Mouse (Mus musculus) MEL (cell line): ENCODE measurements around the gene Tmem202. TPM values are rescaled to one million over a fixed set of nuclear protein-coding genes. Genes with fewer than 3 reads are reported as not detected.

ENCODE experiments used
- DNase-seq: peaks from one replicate; pipeline ENCODE4 v3.0.0; 2011; ENCODE audit warnings: low read depth, low spot score
- H3K27ac ChIP-seq: 2 replicates; pipeline ENCODE4 v1.5.1; 2012; ENCODE audit warnings: low read depth, mild to moderate bottlenecking, control low read depth, low read length, moderate library complexity; ENCODE audit not compliant: control insufficient read depth
- H3K27me3 ChIP-seq, 2 experiments: fragments of 150-350 bp in 1 of 2; sonication (generic) in 1 of 2; 2 replicates each; pipeline ENCODE4 v1.6.1; 2012; ENCODE audit warnings: low read length in 2 of 2, mild to moderate bottlenecking in 2 of 2, improper control_type of control experiment in 1 of 2, moderate library complexity in 1 of 2; ENCODE audit not compliant: insufficient read depth in 2 of 2, control insufficient read depth in 1 of 2
- H3K36me3 ChIP-seq, 2 experiments: 2 replicates each; pipeline ENCODE4 v1.6.1; 2012 to 2014; ENCODE audit warnings: low read length in 2 of 2, improper control_type of control experiment in 1 of 2, inconsistent platforms in 1 of 2, mild to moderate bottlenecking in 1 of 2; ENCODE audit not compliant: insufficient read depth in 2 of 2, control insufficient read depth in 1 of 2
- H3K4me1 ChIP-seq, 2 experiments: fragments of 150-350 bp in 1 of 2; sonication (generic) in 1 of 2; 2 replicates each; pipeline ENCODE4 v1.6.1; 2012; ENCODE audit warnings: low read length in 2 of 2, improper control_type of control experiment in 1 of 2, mild to moderate bottlenecking in 1 of 2; ENCODE audit not compliant: insufficient read depth in 2 of 2, control insufficient read depth in 1 of 2
- H3K4me3 ChIP-seq, 2 experiments: fragments of 150-350 bp in 1 of 2; sonication (generic) in 1 of 2; 2 replicates each; pipeline ENCODE4 v1.5.1; 2012; ENCODE audit warnings: low read depth in 2 of 2, low read length in 2 of 2, mild to moderate bottlenecking in 2 of 2, moderate library complexity in 2 of 2, control low read depth in 1 of 2, improper control_type of control experiment in 1 of 2; ENCODE audit not compliant: control insufficient read depth in 1 of 2, insufficient read depth in 1 of 2
- H3K79me2 ChIP-seq: 2 replicates; pipeline ENCODE4 v1.6.1; 2012; ENCODE audit warnings: mild to moderate bottlenecking, low read length, moderate library complexity; ENCODE audit not compliant: control insufficient read depth, poor library complexity, insufficient read depth
- H3K9ac ChIP-seq: 2 replicates; pipeline ENCODE4 v1.6.1; 2012; ENCODE audit warnings: low read depth, mild to moderate bottlenecking, control low read depth, low read length, moderate library complexity; ENCODE audit not compliant: control insufficient read depth, poor library complexity, severe bottlenecking
- H3K9me3 ChIP-seq: fragments of 150-350 bp; sonication (generic); replicated peaks from 2 replicates; pipeline ENCODE4 v1.6.1; 2012; ENCODE audit warnings: mild to moderate bottlenecking, low read length, improper control_type of control experiment, moderate library complexity; ENCODE audit not compliant: insufficient read depth
- CHD2 ChIP-seq: IDR thresholded peaks from 2 replicates; pipeline ENCODE4 v1.6.1; 2011; ENCODE audit warnings: low read length, improper control_type of control experiment
- CTCF ChIP-seq, 3 experiments: IDR thresholded peaks in 2 of 3; conservative IDR thresholded peaks in 1 of 3; 2 replicates each; pipeline ENCODE4 v1.5.1; 2011 to 2012; ENCODE audit warnings: low read length in 3 of 3, low read depth in 2 of 3, mild to moderate bottlenecking in 2 of 3, improper control_type of control experiment in 1 of 3, inconsistent platforms in 1 of 3, mixed read lengths in 1 of 3, moderate library complexity in 1 of 3; ENCODE audit not compliant: control insufficient read depth in 1 of 3, insufficient read depth in 1 of 3, poor library complexity in 1 of 3, severe bottlenecking in 1 of 3
- E2F4 ChIP-seq: IDR thresholded peaks from 2 replicates; pipeline ENCODE4 v1.6.1; 2011; ENCODE audit warnings: low read depth, low read length, improper control_type of control experiment, borderline replicate concordance
- EP300 ChIP-seq, 2 experiments: IDR thresholded peaks; 2 replicates each; pipeline ENCODE4 v1.6.1; 2011; ENCODE audit warnings: improper control_type of control experiment in 2 of 2, low read length in 2 of 2, low read depth in 1 of 2, mild to moderate bottlenecking in 1 of 2
- ETS1 ChIP-seq: IDR thresholded peaks from 2 replicates; pipeline ENCODE4 v1.6.1; 2012; ENCODE audit warnings: low read depth, mild to moderate bottlenecking, inconsistent platforms, low read length, improper control_type of control experiment, moderate library complexity
- GATA1 ChIP-seq: IDR thresholded peaks from 2 replicates; pipeline ENCODE4 v1.6.1; 2011; ENCODE audit warnings: low read depth, low read length, improper control_type of control experiment
- MAX ChIP-seq: IDR thresholded peaks from 2 replicates; pipeline ENCODE4 v1.6.1; 2011; ENCODE audit warnings: low read length, improper control_type of control experiment
- MAZ ChIP-seq: IDR thresholded peaks from 2 replicates; pipeline ENCODE4 v1.6.1; 2012; ENCODE audit warnings: low read depth, mild to moderate bottlenecking, inconsistent platforms, low read length, improper control_type of control experiment
- POLR2A ChIP-seq, 2 experiments: IDR thresholded peaks; 2 replicates each; pipeline ENCODE4 v1.6.1; 2011 to 2012; ENCODE audit warnings: low read length in 2 of 2, mild to moderate bottlenecking in 2 of 2, control low read depth in 1 of 2, improper control_type of control experiment in 1 of 2, low read depth in 1 of 2, moderate library complexity in 1 of 2; ENCODE audit not compliant: control insufficient read depth in 1 of 2, insufficient read depth in 1 of 2, poor library complexity in 1 of 2
- RCOR1 ChIP-seq: IDR thresholded peaks from 2 replicates; pipeline ENCODE4 v1.6.1; 2012; ENCODE audit warnings: low read depth, mild to moderate bottlenecking, inconsistent platforms, low read length, improper control_type of control experiment
- SIN3A ChIP-seq: IDR thresholded peaks from 2 replicates; pipeline ENCODE4 v1.6.1; 2012; ENCODE audit warnings: low read length, improper control_type of control experiment, inconsistent platforms
- TCF12 ChIP-seq: IDR thresholded peaks from 2 replicates; pipeline ENCODE4 v1.6.1; 2014; ENCODE audit warnings: low read depth, mild to moderate bottlenecking, inconsistent platforms, low read length, improper control_type of control experiment, moderate library complexity
- USF2 ChIP-seq, 2 experiments: IDR thresholded peaks; 2 replicates each; pipeline ENCODE4 v1.6.1; 2011 to 2012; ENCODE audit warnings: improper control_type of control experiment in 2 of 2, low read length in 2 of 2, borderline replicate concordance in 1 of 2, inconsistent platforms in 1 of 2, low read depth in 1 of 2, mild to moderate bottlenecking in 1 of 2; ENCODE audit not compliant: insufficient read depth in 1 of 2
- ZKSCAN1 ChIP-seq: IDR thresholded peaks from 2 replicates; pipeline ENCODE4 v1.6.1; 2012; ENCODE audit warnings: low read depth, mild to moderate bottlenecking, inconsistent platforms, low read length, improper control_type of control experiment, moderate library complexity
- ZNF384 ChIP-seq: IDR thresholded peaks from 2 replicates; pipeline ENCODE4 v1.6.1; 2012; ENCODE audit warnings: low read depth, mild to moderate bottlenecking, inconsistent platforms, low read length, improper control_type of control experiment
- polyA plus RNA-seq, 2 experiments: library from polyadenylated mRNA; stranded (reverse) in 1 of 2; unstranded in 1 of 2; fragments of >175 nt in 1 of 2; fragments of >200 nt in 1 of 2; gene quantifications; 2 replicates each; pipeline versions ENCODE4 v1.2.1 to v1.2.4; 2012; ENCODE audit warnings: low replicate concordance in 2 of 2, low read depth in 1 of 2; ENCODE audit not compliant: insufficient read length in 2 of 2, insufficient read depth in 1 of 2, missing spikeins in 1 of 2
- total RNA-seq: library from RNA; depleted of rRNA; stranded (reverse); fragments of 300-350 nt; gene quantifications from 2 replicates; pipeline ENCODE4 v1.2.3, GENCODE M21; 2012

Gene Tmem202
- total and polyA plus RNA-seq, 3 experiments: 0.50 TPM; not detected in 2

GRCm38 (mm10) chr9:59547869-59548268 lies 8.2 kb upstream of the Tmem202 start:
- DNase-seq: peak; percentile 85
- H3K36me3 ChIP-seq: peaks cover 0 to 30% of the 10 kb centered on the region in 2 experiments; a peak in 2 of 4 replicates
- H3K4me3 ChIP-seq: no peak overlapping the region
- H3K4me1 ChIP-seq: peaks cover 7 to 36% of the 10 kb centered on the region in 2 experiments
- TF ChIP-seq USF2 (IDR thresholded peaks at IDR 0.05; ENCODE audit: borderline replicate concordance in 1 of 2, insufficient read depth in 1 of 2, low read depth in 1 of 2, low read length in 2 of 2) (no peak), ETS1 (peak; percentile 45; the same call in 1 of the 2 replicates), ZNF384 (peak; percentile 61), SIN3A (peak; percentile 30; the same call in 1 of the 2 replicates), CTCF (IDR thresholded peaks at IDR 0.05 in 2 of 3, conservative IDR thresholded peaks at IDR 0.05 in 1 of 3; ENCODE audit: control insufficient read depth in 1 of 3, insufficient read depth in 1 of 3, low read depth in 2 of 3, low read length in 3 of 3, poor library complexity in 1 of 3, severe bottlenecking in 1 of 3) (no peak), MAX (no peak), POLR2A (IDR thresholded peaks at IDR 0.05; ENCODE audit: control insufficient read depth in 1 of 2, insufficient read depth in 1 of 2, low read depth in 1 of 2, low read length in 2 of 2, poor library complexity in 1 of 2) (no peak), ZKSCAN1 (no peak), MAZ (peak; percentile 44; the same call in 1 of the 2 replicates), TCF12 (no peak), CHD2 (no peak), RCOR1 (peak; percentile 49; the same call in 1 of the 2 replicates), EP300 (IDR thresholded peaks at IDR 0.05; ENCODE audit: low read depth in 1 of 2, low read length in 2 of 2) (peak; percentile 44 to 77; a peak in 3 of 4 replicates), E2F4 (no peak)
- H3K79me2 ChIP-seq: peaks cover 5% of the 10 kb centered on the region
- H3K9me3 ChIP-seq: no peaks in the 10 kb centered on the region
- no peak overlapping the region for H3K9ac ChIP-seq
- no peaks in the 10 kb centered on the region for H3K27me3 ChIP-seq
- peak overlapping the region; percentile 28; the same call in 1 of the 2 replicates for H3K27ac ChIP-seq

GRCm38 (mm10) chr9:59544739-59545138 lies 5.1 kb upstream of the Tmem202 start:
- Histone ChIP-seq H3K9ac (no peak overlapping the region), H3K4me1 (peaks cover 15 to 48% of the 10 kb centered on the region in 2 experiments), H3K27ac (peak overlapping the region; percentile 28; the same call in 1 of the 2 replicates), H3K4me3 (no peak overlapping the region), H3K9me3 (no peaks in the 10 kb centered on the region), H3K27me3 (no peaks in the 10 kb centered on the region), H3K36me3 (peaks cover 0 to 38% of the 10 kb centered on the region in 2 experiments; a peak in 2 of 4 replicates), H3K79me2 (peaks cover 26% of the 10 kb centered on the region)
- TF ChIP-seq MAX (0 out of 2 replicates have a peak, but pooled peaks have one; percentile 34), CHD2 (no peak), GATA1 (peak; percentile 31; the same call in 1 of the 2 replicates), EP300 (IDR thresholded peaks at IDR 0.05; ENCODE audit: low read depth in 1 of 2, low read length in 2 of 2) (peak; percentile 46 to 71; a peak in 3 of 4 replicates), RCOR1 (peak; percentile 48; the same call in 1 of the 2 replicates)
- peak; percentile 82 for DNase-seq
